Mouse (Mus musculus): ENCODE results near the gene Sox13.

GRCm38 (mm10) chr1:133375696-133376346 lies 48.4 kb downstream of the Sox13 start:
- TF ChIP-seq CTCF (IDR thresholded peaks at IDR 0.05; ENCODE audit: low read depth, low read length): no peak
- no peak for TF ChIP-seq TAL1 (conservative IDR thresholded peaks at IDR 0.05; ENCODE audit: low read depth, low read length)

All from G1E (cell line).